Mouse (Mus musculus): ENCODE data around the gene Ifi35.

- no peak for TF ChIP-seq CTCF (IDR thresholded peaks at IDR 0.05; ENCODE audit: low read depth)
- no peak for TF ChIP-seq EP300 (IDR thresholded peaks at IDR 0.05; ENCODE audit: low read depth)
These were observed 17.8 kb downstream of the Ifi35 start, which contains the start of gene Vat1 for GRCm38 (mm10) chr11:101465869-101466551.
